Mouse (Mus musculus) hindbrain, embryonic 15.5 days (tissue): Measurements from ENCODE around the gene Olfr51. TPM values are rescaled to one million over a fixed set of nuclear protein-coding genes. Genes with fewer than 3 reads are reported as not detected.
"Not testable (repeated sequence)": the region's sequence is repeated elsewhere in the genome, so short reads cannot be mapped to it uniquely, and the experiment has no call there.

Experiments
- ATAC-seq: fragments of 200-750 bp; cut with Nextera tagmentation; 2 replicates; pipeline ENCODE4 v1.8.0; 2017; ENCODE audit warnings: low read depth, moderate number of reproducible peaks, moderate TSS enrichment; ENCODE audit not compliant: low FRiP score
- H3K27ac ChIP-seq: fragments of 300-500 bp; sonication (generic); replicated peaks from 2 replicates; pipeline ENCODE4 v1.5.1; 2015; ENCODE audit warnings: mild to moderate bottlenecking, inconsistent platforms
- H3K27me3 ChIP-seq: fragments of 300-500 bp; sonication (generic); 2 replicates; pipeline ENCODE4 v1.6.1; 2015; ENCODE audit warnings: control low read depth, inconsistent platforms
- H3K36me3 ChIP-seq: fragments of 300-500 bp; sonication (generic); 2 replicates; pipeline ENCODE4 v1.6.1; 2015; ENCODE audit warnings: control low read depth, inconsistent platforms
- H3K4me1 ChIP-seq: fragments of 300-500 bp; sonication (generic); replicated peaks from 2 replicates; pipeline ENCODE4 v1.6.1; 2015; ENCODE audit warnings: control low read depth, inconsistent platforms
- H3K4me2 ChIP-seq: fragments of 300-500 bp; sonication (generic); 2 replicates; pipeline ENCODE4 v1.6.1; 2015; ENCODE audit warnings: moderate library complexity, mild to moderate bottlenecking, inconsistent platforms
- H3K4me3 ChIP-seq: fragments of 300-500 bp; sonication (generic); 2 replicates; pipeline ENCODE4 v1.5.1; 2015; ENCODE audit warnings: mild to moderate bottlenecking, inconsistent platforms
- H3K9ac ChIP-seq: fragments of 300-500 bp; sonication (generic); 2 replicates; pipeline ENCODE4 v1.6.1; 2015; ENCODE audit warnings: inconsistent platforms
- H3K9me3 ChIP-seq: fragments of 300-500 bp; sonication (generic); 2 replicates; pipeline ENCODE4 v1.6.1; 2016; ENCODE audit warnings: control low read depth, inconsistent platforms
- WGBS: fragments of 180-500 bp; shearing (Covaris S2); methylation state at CpG from one replicate; pipeline ENCODE4 v1.1.7; 2015; 5-methylcytosine and 5-hydroxymethylcytosine counted together
- polyA plus RNA-seq: library from polyadenylated mRNA; unstranded; fragments of >200 nt; fragmentation: Nextera tagmentation; extraction: Ambion mirVana; gene quantifications from 2 replicates; pipeline ENCODE4 v1.2.1, GENCODE M21; 2015

Olfr51 gene
- polyA plus RNA-seq, 1 experiment from 2014 or later: not detected

DNA sequence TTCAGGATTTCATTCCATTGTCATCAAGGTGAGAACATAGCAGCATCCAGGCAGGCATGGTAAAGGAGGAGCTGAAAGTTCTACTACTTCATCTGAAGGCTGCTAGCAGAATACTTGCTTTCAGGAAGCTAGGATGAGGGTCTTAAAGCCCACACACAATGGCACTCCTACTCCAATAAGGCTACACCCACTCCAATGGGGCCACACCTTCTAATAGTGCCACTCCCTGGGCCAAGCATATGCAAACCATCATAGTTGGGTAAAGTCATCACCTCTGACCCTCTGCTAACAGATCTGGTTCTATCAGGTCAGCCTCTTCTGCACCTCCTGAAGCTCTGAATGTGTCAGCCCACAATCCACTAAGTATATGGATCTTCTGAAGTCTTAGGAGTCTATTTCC lies 30.7 kb downstream of the Olfr51 start:
- H3K9me3 ChIP-seq, H3K27ac ChIP-seq, H3K27me3 ChIP-seq, H3K4me1 ChIP-seq, ATAC-seq, H3K36me3 ChIP-seq, H3K4me2 ChIP-seq, H3K9ac ChIP-seq, H3K4me3 ChIP-seq: not testable (repeated sequence)

DNA sequence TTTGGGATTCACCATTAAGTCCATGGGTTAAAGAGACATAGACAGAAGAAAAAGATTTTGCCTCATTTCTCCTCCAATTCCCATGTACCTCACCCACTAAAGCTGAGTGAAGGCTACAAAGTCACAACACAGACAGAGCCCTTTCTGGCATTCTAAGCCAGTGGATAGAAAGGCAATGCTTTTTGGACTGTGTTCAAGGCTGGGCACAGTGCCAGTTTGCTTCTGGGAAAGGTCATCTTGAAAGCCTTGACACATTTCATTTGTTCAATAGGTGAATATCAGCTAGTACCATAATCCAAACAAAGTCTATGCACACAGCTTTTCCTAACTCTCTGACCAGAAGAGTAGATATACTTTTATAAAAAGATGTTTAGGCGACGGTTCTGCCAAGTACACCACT lies 32.6 kb downstream of the Olfr51 start:
- no peak overlapping the region for H3K9ac ChIP-seq
- H3K4me2 ChIP-seq: no peak overlapping the region
- no peak overlapping the region for H3K4me3 ChIP-seq
- H3K27ac ChIP-seq: no peak overlapping the region
- no peaks in the 10 kb centered on the region for H3K27me3 ChIP-seq
- 88% methylated on average over 2 of the region's 2 CpGs for WGBS
- H3K4me1 ChIP-seq: no peaks in the 10 kb centered on the region
- H3K9me3 ChIP-seq: no peaks in the 10 kb centered on the region
- ATAC-seq: no peak
- H3K36me3 ChIP-seq: no peaks in the 10 kb centered on the region

DNA sequence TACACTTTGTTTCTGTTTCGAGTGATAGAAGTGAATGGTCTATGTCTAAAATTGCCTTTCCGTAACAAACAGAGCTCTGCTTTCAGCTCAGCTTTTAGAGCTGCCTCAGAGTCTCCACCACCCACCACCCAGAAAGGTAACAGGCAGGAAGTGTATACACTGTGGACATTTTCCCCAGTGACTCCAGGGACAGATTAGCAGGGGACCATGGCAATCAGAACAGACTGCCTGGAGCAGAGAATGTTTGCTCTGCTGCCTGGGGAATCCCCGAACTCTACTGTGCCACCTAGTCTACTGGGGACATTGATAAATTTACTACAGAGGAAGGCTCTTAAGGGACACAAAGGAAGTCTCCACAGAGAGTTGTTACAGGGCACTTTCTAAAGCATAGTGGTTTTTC lies 41.4 kb downstream of the Olfr51 start:
- not testable (repeated sequence) for H3K27me3 ChIP-seq, H3K9ac ChIP-seq, H3K4me2 ChIP-seq, H3K9me3 ChIP-seq, H3K27ac ChIP-seq, H3K4me1 ChIP-seq, ATAC-seq, H3K4me3 ChIP-seq, H3K36me3 ChIP-seq
- 70% methylated on average over 3 of the region's 3 CpGs for WGBS

DNA sequence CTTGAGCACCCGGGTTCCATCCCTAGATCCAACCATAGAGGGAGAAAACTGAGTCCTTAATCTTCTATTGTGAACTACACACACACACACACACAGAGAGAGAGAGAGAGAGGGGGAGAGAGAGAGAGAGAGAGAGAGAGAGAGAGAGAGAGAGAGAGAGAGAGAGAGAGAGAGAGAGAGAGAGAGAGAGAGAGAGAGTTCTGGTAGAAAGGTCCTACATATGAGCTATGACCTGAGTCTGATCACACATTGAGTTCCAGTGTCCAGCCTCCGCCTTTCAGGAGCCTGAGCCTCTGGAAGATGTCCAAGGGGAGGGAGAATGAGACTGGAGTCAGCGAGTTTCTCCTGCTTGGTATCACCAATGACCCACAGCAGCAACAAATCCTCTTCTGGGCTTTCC lies 44.4 kb downstream of the Olfr51 start, which contains the start of gene Olfr1375:
Gene Olfr1375, plus strand, starts transcription at position 301 of the 400 bp plus-strand sequence.
- H3K9ac ChIP-seq, H3K27ac ChIP-seq, H3K4me1 ChIP-seq, H3K4me2 ChIP-seq, H3K4me3 ChIP-seq, H3K36me3 ChIP-seq, ATAC-seq, H3K9me3 ChIP-seq, H3K27me3 ChIP-seq: not testable (repeated sequence)
- 84% methylated on average over 3 of the region's 3 CpGs for WGBS

DNA sequence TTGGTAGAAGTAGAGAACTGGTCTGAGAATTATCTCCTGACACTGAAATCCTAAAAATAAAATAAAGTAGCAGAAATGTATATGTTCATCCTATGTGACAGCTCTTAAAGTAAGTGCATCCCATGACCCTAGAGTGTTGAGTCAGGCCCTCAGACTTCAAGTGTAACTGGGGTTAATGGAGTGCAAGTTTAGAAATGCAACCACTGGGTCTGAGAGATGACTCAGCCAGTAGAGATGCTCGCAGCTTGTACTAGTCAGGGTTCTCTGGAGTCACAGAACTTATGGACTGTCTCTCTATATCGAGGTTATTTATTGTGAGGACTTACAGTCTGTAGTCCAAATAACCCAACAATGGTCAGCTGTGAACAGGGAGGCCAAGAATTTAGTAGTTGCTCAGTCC lies 48.3 kb downstream of the Olfr51 start:
- H3K4me2 ChIP-seq: no peak overlapping the region
- WGBS: 70% methylated on average over 2 of the region's 2 CpGs
- H3K4me3 ChIP-seq: no peak overlapping the region
- H3K36me3 ChIP-seq: no peaks in the 10 kb centered on the region
- no peaks in the 10 kb centered on the region for H3K27me3 ChIP-seq
- H3K27ac ChIP-seq: no peak overlapping the region
- no peak for ATAC-seq
- H3K4me1 ChIP-seq: no peaks in the 10 kb centered on the region
- no peak overlapping the region for H3K9ac ChIP-seq
- no peaks in the 10 kb centered on the region for H3K9me3 ChIP-seq

DNA sequence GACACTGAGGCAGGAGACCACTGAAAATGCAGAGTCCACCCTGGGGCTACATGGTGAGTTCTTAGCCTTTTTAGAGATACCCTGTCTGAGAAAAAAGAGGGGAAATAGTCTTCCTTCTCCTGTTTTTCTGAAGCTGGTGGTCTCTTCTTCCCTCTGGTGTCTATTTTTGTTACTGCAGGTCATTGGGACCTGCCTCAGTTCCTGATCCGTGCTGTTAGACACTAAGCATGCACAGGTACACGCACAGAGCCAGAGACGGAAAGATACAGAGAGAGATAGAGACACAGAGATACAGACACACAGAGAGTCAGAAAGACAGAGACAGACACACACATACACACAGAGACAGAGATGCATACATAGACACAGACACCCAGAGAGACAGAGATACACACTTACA lies 49.8 kb downstream of the Olfr51 start:
- WGBS: 51% methylated on average over 3 of the region's 3 CpGs
- Histone ChIP-seq H3K9me3 (no peaks in the 10 kb centered on the region), H3K4me1 (no peaks in the 10 kb centered on the region), H3K36me3 (no peaks in the 10 kb centered on the region), H3K4me2 (no peak overlapping the region), H3K4me3 (no peak overlapping the region), H3K27ac (no peak overlapping the region), H3K27me3 (no peaks in the 10 kb centered on the region), H3K9ac (no peak overlapping the region)
- ATAC-seq: no peak

DNA sequence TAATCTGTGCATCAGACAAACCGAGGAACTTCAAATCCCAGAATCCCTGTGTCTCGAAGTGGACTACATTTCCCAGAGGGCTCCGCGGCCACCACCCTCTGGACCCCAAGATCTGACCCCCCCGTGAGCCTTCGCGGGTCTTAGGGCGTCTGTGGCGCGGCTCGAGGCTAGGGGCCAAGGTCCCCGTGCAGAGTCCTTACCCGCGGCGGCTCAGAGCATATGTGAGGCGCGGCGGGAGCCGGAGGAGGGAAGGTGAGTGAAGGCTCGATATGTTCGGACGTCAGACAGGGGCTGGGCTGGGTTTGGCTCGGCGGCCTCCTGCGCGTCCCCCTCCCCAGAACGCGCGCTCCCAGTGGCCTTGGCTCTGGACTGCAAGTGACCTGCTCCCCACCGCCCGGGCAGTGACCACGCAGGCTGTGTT lies 55.8 kb downstream of the Olfr51 start, which contains the start of gene Zfp354a:
Gene Zfp354a, plus strand, starts transcription at position 107 of the 421 bp plus-strand sequence.
- H3K27ac ChIP-seq: peak within 1 kb of the TSS; percentile 80
- H3K9me3 ChIP-seq: no peaks in the 10 kb centered on the region
- H3K4me1 ChIP-seq: peaks cover 17% of the 10 kb centered on the region
- H3K27me3 ChIP-seq: no peaks in the 10 kb centered on the region
- H3K36me3 ChIP-seq: peaks cover 4% of the 10 kb centered on the region
- H3K9ac ChIP-seq: peak within 1 kb of the TSS; percentile 81
- under 1% methylated on average over 32 of the region's 32 CpGs for WGBS
- peak; percentile 96 for ATAC-seq
- peak within 1 kb of the TSS; percentile 84 for H3K4me3 ChIP-seq
- peak within 1 kb of the TSS; percentile 66 for H3K4me2 ChIP-seq

Other genes with a start within 250 kb of the Olfr51 start
- gene Zfp354c, start 175.9 kb upstream of the Olfr51 start, polyA plus RNA-seq: 52.6 and 54.8 TPM in 2 replicates
- gene Zfp879, start 162.0 kb upstream of the Olfr51 start, polyA plus RNA-seq: 1.2 and 2.0 TPM in 2 replicates
- not detected in 2 replicates for gene Grm6, start 152.9 kb upstream of the Olfr51 start, polyA plus RNA-seq
- gene Zfp454, start 115.9 kb upstream of the Olfr51 start, polyA plus RNA-seq: 9.5 and 11.3 TPM in 2 replicates
- gene Zfp2, start 87.4 kb upstream of the Olfr51 start, polyA plus RNA-seq: 41.5 and 46.0 TPM in 2 replicates
- 3.5 and 4.3 TPM in 2 replicates for gene Zfp354b, start 72.0 kb upstream of the Olfr51 start, polyA plus RNA-seq
- gene 4933414I15Rik, start 59.8 kb upstream of the Olfr51 start, polyA plus RNA-seq: not detected in 2 replicates
- gene Prop1, start 49.8 kb upstream of the Olfr51 start, polyA plus RNA-seq: not detected in 2 replicates
- not detected in 2 replicates for gene Olfr1378, start 37.1 kb upstream of the Olfr51 start, polyA plus RNA-seq
- gene Olfr1377, start 21.6 kb upstream of the Olfr51 start, polyA plus RNA-seq: not detected in 2 replicates
- not detected in 2 replicates for gene Olfr54, start 10.6 kb downstream of the Olfr51 start, polyA plus RNA-seq
- gene Olfr1375, start 44.5 kb downstream of the Olfr51 start, polyA plus RNA-seq: not detected in 2 replicates
- 11.5 and 11.9 TPM in 2 replicates for gene Zfp354a, start 55.7 kb downstream of the Olfr51 start, polyA plus RNA-seq
- gene Gm12569, start 216.9 kb downstream of the Olfr51 start, polyA plus RNA-seq: not detected in 2 replicates